Mouse (Mus musculus): ENCODE results near the gene Aifm1.

The Aifm1 gene

DNA sequence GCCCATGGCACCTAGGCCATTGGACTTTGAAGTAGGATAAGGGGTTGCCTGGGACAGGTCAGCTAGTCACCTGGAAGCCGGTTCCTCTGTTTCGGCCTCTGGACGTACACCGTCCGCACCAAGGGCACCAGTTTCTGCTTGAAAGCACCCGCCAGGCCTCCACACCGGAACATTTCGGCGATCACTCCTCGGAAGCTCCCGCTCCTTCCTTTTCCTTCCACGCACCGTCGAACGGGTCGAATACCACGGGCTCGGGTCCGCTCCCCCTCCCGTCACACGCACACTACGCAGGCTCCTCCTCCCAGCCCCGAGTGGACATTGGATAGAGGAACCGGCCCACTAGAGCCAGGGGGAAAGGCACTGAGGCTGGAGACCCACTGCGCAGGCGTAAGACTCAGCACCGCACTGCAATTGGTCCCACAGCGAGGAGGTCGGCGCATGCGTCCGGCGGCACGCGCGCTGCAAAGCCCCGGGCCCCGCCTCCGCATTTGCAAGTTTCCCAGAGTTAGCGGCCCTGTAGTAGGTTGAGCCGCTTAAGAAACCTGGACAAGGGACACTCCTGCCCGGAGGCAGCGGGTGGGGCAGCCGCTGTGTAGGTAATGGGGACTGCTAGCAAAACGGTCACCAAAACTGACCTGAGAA, at the start of gene Aifm1:
Gene Aifm1 (minus strand): TSS at position 398 of the 642 bp plus-strand sequence.
- peak; percentile 84 to 89 for DNase-seq (ENCODE audit: low spot score in 2 of 2)

DNA sequence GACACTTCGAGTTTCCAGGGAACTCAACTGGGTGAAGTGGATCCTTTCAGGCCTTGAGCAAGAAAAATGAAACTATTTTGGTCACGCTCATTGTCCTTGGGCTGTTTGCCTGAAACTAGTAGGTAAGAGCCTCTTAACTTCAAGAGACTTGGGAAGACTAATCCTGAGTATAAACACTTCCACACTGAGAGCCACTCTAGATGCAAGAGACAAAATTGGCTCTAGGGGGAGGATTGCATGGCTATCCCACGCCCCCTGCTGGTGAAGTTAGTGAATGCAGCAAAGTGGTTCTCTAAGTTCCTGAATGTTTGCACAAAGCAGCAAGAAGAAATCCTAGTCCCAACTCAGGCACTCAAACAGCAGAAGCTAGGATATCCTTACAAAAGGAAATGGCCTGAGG, 18.8 kb upstream of the Aifm1 start:
- peak; percentile 45 to 61 for DNase-seq (ENCODE audit: low spot score in 2 of 2)

DNA sequence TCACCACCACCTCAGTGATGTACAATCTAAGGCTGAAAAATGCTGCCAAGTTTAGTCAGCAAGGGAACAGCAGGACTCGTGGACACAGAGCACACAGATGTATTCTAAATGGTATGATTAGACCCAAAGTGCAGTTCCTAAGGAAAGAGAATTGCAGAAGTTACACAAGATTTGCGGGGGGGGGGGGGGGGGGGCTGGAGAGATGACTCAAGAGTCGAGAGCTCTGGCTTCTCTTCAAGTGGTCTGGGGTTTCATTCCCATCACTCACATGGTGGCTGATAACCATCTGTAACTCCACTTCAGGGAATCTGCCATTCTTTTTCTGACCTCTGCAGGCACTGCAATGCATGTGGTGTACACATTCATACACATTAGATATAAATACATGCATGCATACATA, 13.1 kb upstream of the Aifm1 start:
- DNase-seq (ENCODE audit: low spot score in 2 of 2): no peak

DNA sequence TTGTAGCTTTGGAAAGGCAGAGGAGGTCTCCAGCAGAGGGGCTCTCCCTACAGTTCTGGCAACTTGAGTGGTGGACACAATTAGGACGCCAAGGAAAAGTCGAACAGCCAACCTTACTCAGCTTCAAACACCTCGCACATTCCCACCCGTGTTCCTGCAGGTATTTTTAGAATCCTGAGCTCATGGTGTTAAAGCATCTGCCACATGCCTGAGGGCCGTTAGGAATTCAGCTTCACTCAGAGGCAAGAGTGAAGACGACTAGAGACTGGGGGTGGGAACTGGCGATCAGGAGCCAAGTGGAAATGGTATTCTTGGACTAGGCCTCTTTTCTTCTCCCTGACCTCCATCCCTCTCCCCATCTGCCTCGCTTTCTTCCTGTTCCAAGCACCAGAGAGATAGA, 12.5 kb upstream of the Aifm1 start:
- DNase-seq (ENCODE audit: low spot score in 2 of 2): no peak

DNA sequence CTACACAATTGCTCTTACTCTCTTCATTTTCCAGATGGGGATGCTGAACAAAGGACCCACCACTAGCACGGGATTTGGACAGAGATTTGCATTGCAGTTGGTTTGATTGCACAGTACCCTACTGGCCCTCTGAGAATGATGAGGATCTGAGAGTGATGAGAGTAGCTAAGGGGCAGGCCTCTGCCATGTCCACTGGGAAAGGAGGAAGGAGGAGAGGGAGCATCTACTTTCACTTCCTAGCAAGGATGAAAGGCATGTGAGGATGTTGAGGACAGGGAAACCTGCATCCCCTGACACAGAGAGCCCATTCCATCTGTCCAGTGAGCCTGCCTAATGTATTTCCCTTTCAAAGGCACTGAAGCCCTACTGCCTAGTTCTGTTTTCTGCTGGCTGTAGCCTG, 12.0 kb upstream of the Aifm1 start:
- DNase-seq (ENCODE audit: low spot score in 2 of 2): no peak

DNA sequence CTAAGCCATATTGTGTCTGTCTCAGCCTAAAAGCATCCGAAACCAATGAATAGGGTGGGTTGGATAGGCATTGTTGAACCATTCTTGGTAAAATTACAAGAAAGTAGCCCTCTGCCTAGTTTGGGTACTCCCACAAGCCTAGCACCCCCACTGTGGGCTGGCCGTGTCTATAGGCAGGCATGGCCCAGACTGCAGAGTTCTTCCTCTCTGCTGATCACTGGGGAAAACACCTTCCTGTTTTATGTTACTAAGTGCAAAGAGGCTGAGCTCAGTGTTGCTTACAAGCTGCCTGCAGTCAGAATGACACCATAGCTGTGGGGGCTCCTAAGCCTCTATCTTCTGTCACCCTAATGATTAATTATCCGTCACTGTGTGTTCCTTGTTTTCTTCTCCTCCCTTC, 10.1 kb upstream of the Aifm1 start:
- DNase-seq (ENCODE audit: low spot score in 2 of 2): no peak

DNA sequence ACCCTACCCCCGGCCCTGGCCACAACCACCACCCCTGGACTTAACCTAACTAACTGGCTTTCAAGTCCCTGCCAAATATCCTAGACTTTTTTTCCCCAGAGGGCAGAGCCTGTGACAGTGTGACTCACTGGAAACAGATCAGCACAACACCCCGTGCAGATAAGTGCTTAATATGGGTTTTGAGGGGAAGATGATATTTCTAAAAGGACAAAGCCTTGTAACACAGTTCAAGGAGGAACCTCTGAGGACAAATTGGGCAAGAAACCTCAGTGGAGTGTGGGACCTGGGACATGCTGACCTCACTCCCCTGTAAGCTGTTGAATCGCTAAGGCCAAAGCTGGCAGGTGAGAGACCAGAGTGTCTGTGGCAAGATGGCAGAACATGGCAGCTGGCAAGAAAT, 8.3 kb upstream of the Aifm1 start:
- no peak for DNase-seq (ENCODE audit: low spot score in 2 of 2)

DNA sequence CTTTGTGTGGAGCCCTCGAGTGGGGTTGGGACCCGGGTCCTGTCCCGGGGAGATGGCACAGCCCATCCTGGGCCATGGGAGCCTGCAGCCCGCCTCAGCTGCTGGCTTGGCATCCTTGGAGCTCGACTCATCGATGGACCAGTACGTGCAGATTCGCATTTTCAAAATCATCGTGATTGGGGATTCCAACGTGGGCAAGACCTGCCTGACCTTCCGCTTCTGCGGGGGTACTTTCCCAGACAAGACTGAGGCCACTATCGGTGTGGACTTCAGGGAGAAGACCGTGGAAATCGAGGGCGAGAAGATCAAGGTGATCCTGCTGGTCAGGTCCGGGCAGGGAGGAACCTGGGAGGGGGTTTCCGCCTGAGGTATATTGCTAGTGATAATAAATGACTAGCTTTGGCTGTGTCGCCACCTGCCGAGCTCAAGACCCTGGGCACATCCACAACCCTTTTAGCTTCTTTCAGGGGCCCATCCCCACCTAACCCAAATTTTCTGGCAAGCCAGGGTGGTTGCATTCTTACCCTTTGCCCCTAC, 6.3 kb upstream of the Aifm1 start:
- DNase-seq (ENCODE audit: low spot score in 2 of 2): peak in 1 of 2 experiments; percentile 0

DNA sequence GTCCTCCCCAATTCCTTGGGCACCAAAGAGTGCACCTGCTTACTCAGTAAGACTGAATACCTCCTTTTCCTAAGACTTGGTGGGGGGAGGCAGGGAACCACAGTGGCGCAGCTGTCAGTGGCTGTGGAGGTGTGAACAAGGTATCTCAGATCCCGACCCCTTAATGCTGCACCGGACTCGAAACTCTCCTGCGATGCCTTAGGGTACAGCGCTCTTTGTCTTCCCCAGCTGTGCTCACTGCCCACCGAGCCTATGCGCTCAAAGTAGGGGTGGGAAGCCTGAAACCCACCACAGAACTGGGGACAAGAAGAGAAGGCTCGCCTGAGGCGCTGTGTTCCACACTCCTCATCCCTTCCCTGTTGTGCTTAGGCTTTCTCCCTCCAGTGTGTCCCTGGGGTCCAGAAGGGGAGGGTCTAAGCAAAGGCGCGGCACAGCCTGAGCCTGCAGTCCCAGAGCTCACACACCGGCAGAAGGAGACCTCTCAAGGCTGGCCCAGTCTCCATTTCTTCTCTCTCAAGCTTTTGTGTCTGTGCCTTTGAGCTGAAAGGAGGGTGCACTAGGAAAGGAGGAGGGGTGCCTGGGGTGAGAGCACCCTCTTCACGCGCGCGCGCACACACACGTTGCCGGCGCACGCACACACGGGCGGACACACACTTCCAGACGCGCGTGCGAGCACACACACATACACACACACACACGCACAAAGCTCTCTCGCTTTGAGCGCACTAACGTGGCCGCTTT, 5.6 kb upstream of the Aifm1 start, which contains the start of gene Rab33a:
Gene Rab33a (plus strand): TSS at position 478 of the 741 bp plus-strand sequence.
- peak in 1 of 2 experiments; percentile 1 for DNase-seq (ENCODE audit: low spot score in 2 of 2)

DNA sequence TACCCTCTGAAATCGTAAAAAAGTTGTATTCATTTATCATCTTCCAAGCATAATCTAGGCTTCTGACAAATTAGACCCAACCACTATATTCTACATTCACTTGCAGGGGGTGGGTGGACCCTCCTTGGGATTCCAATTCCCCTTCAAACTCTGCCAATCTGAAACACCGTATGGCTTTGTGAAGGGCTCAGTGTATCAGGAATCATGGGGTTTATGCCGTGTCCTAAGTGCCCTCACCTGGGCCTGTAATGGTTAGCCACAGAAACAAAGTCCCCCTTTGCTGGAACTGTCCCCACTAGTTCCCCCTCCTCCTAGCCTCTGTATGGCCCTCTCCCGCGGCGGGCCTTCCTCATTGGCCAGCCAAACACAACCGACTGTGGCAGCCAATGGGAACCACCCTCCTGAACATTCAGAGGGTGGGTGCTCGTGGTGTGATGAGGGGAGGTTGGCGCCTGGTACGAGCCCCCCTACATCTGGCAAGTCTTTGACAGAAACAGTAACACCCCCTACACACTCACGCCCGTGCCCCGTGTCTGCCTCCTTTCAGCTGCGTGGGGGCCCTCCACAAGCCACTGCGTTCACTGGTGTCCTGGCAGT, 4.9 kb upstream of the Aifm1 start:
- no peak for DNase-seq (ENCODE audit: low spot score in 2 of 2)

DNA sequence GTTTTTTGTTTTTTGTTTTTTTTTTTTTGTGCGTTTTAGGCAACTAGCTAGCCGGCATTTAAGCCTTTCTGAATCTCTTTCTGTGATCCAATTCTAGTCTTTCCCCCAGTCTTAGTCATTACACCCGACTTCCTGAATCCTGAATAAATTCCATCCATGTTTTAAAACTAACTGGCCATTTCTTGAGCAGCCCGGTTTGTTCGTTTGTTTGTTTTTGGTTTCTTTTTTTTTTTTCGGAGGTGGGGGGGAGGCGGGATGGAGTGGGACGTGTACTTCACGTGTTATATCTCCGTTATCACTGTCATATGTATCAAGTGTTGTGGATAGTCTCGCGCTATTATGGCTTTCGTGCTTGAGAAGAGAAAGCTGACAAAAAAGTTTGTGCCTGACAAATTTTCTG, 461 bp upstream of the Aifm1 start:
- DNase-seq (ENCODE audit: low spot score in 2 of 2): peak in 1 of 2 experiments; percentile 3

DNA sequence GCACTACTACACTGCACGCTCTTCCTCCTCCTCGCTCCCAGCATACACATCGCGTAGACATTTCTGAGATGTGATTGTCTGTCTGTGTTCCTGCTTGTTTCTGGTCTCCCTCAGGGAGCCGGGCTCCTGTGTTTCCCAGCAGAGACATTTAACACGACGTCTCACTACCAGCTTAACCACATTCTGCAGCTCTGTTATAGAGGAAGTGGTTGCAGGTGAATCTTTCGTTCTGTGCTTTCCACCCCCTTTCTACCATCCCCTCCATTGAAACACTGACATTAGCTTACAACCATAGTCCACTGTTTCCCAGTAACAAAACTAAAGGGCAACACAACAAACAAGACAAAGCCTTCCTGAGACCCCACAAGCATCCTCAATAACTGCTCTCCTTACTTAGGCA, 19.6 kb downstream of the Aifm1 start:
- DNase-seq (ENCODE audit: low spot score in 2 of 2): no peak

DNA sequence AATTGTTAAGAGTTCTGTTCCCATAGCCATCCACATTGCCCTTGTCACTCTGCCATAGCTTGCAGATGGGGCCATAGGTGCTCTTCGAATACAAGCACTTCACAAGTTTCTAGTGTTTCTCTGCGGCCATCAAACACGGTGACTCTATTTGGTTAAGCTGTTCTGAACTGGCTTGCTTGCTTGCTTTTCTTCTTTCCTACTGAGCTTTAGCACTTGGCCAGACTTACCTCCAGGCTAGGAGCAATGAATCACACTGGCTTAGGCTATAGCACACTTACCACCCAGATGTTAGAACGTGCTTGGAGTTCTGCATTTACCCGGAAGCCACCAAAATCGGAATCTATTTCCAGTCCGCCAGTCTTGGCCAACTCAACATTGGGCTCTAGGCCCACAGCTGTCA, 31.7 kb downstream of the Aifm1 start:
- DNase-seq (ENCODE audit: low spot score in 2 of 2): no peak

DNA sequence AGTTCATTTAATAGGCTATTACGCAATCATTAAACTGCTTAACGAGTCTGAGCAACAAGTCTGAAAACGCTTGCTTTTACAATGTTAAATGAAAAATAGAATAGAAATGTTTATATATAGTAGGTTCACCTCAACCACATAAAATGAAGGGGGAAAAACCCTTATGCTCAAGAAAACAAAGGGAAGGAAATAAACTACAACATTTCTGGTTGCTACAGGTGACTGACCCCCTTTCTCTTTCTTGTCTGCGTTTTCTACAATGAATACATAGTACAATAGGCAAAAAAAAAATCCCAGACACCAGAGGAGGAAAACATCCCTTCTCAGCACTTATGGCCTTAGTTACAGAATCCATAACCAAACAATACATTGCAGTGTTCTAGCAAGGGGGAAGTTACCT, 32.3 kb downstream of the Aifm1 start:
- DNase-seq (ENCODE audit: low spot score in 2 of 2): no peak

DNA sequence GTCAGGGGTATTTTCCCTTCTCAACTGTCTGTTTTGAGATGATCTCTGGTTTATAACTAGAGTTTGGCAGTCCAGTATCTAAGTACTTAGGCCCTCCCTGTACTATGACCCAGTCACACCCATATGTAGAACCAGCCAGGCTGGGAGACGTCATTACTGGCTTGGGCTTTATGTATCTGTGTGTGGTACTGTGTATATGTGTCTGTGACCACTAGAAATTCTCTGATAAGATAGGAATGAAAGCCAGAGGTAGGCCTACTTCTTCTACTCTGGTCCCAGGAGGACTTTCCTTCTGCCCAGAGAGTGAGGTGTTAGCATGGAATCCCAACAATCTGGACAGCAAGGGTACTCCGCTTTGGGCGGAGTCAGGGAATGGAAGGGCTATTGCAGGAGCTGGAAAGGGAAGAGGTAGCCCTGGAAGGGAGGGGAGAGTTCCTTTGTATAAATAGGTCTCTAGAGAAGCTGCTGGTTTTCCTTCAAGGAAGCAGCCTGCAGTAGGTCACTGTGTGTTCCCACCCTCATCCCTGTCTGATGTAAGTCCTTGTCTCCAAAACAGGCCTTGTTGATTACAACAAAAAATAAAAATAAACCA, 45.9 kb downstream of the Aifm1 start:
- no peak for DNase-seq (ENCODE audit: low spot score in 2 of 2)

DNA sequence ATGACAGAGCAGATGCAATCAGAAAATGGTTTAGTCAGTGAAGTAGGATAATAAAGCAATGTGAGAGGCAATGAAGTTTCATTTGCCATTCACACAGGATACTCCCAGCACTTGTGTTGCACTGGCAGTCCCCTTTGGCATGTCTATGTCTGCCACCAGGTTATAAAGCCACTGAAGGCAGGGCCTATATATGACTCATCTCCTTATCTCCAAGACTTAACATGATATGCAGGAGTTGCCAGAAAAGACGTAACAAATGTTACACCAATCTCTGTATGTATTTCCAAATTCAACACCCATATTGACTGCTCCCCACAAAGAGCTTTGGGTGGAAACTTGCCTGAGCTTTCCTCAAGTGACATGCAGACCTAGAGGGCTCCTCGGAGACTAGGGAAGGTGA, 47.2 kb downstream of the Aifm1 start:
- DNase-seq (ENCODE audit: low spot score in 2 of 2): no peak

DNA sequence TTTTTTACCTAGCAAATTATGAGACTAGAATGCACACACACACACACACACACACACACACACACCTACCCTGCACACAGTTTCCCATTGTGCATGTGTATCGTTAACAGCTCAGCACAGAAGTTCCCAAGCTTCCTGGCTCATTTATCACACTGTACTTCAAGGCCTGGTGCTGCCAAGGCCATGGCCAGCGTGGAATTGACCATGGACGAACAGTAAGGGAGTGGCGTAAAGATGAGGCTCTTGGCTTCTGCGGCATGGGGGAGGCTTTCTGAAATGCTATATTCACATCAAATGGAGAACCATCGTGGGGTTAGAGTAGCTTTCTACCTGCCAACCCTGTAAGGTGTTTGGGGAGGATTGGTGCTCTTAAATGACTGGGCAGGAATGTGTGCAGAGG, 48.9 kb downstream of the Aifm1 start:
- no peak for DNase-seq (ENCODE audit: low spot score in 2 of 2)

DNA sequence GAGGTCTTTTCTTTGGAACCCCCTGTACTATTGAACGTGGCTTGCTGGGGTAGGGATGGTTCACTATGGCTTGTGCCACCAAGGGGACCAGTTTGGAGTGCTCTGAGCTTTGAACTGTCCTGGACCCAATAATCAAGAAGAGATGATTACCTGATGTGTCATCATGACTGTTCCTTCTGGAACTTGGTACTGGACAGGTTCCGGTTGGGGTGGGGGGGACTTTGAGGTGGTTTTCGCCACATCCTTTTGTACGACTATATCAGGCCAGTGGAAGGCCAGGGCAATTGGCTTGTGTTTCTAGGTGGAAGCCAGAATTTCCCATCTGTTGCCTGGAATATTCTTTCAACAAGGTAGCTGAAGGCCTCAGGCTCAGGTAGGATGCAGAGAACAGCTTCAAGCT, 49.7 kb downstream of the Aifm1 start:
- DNase-seq (ENCODE audit: low spot score in 2 of 2): no peak

DNA sequence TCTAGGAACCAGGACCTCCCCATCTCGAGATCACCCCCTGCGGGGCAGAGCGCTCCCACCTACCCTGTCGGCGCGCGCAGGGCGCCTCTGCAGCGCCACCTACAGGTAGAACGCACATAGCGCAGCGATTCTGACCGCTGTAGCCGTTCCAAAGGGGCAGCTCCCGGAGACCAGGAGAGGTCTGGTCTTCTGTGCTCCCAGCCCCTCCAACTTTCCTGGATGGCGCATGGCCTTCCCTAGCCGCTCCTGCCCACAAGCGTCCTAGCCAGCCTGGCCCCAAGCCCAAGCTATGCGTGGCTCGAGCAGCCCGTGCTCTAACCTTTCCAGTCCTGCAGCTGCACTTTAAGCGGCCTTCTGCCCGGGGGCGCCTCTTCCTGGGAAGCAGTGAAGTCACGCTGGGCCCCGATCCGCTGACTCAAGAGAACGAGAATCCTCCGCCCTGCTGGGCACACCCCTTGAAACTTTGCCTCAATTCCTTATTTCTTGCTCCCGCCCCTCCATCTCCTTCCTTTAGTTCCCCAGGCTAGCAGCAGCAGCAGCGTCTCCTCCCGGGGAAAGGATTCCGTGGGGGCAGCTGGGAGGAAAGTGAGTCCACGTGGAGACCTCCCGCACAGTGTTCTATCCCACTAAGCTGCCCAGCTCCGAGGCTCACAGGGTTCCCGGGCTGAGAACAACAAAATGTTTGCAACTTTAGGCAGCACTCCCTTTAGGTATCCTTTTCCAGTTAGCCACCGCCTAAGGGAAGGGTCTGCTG, 50.4 kb downstream of the Aifm1 start, which contains the start of gene Elf4:
Gene Elf4 (minus strand): TSS at position 379 of the 754 bp plus-strand sequence.
- DNase-seq (ENCODE audit: low spot score in 2 of 2): peak; percentile 55 to 65

DNA sequence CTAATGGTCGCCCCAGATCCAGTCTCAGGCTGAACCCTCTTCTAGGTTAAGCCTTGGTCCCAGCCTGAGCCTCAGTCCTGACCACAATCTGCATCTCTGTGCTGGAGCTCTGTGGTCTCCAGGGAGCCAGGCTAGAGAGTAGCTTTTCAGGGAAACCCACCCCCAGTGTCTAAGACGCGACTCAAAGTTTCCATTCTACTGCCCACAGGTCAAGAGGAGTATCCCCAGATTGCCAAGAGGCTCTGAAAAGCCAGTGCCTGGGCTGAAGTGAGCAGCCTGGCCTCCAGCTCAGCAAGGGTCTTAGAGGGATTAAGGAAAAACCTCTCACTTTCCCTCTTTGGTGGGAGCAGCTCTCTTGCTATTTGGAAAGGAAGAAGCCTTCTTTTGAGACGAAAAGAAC, 51.1 kb downstream of the Aifm1 start:
- DNase-seq (ENCODE audit: low spot score in 2 of 2): no peak

DNA sequence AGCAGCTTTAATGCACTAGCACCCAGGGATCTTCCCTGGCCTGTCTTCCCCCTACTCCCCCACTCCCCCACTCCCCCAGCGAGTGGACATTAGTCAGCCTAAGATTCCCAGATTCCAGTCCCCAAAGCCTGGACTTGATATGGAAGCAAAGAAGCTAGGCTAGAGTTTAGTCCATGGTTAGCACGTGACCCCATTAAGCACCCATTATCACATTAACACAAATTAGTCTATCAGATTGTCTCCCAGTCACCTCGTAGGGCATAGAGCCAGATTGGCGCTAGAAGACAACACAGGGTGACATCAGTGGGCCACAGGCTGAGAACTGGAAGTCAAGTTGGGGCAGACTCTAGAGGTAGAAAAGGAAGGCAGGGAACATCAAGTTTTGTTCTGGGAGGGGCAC, 52.4 kb downstream of the Aifm1 start:
- no peak for DNase-seq (ENCODE audit: low spot score in 2 of 2)

DNA sequence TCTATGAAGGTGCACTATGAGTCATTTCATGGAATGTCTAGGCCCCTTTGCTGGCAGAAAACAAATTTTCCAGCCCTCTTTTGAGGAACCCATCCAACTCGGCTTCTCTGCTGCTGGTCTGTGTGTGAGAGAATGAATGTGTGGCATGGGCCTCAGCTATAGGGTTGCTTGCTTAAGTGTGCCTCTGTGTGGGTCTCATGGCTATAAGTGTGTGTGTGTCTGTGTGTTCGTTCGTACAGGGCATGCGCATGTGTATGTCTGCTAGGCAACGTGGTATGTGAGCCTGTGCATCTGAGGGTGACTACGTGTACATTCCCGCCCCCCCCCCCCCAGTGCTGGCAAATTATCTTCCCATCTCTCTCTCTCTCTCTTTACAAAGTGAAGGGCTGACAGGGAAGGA, 52.9 kb downstream of the Aifm1 start:
- no peak for DNase-seq (ENCODE audit: low spot score in 2 of 2)

Measured in natural killer cell, adult 2 months (primary cell).